Mouse (Mus musculus) G1E (cell line): Measurements from ENCODE around the gene Map3k19. TPM values are rescaled to one million over a fixed set of nuclear protein-coding genes. Genes with fewer than 3 reads are reported as not detected.

Experiments
- ATAC-seq: 2 replicates; pipeline ENCODE4 v1.8.0; 2016; ENCODE audit warnings: mild to moderate bottlenecking; ENCODE audit not compliant: insufficient number of reproducible peaks, poor library complexity, low FRiP score, severe bottlenecking; ENCODE audit errors: extremely low read depth
- DNase-seq: peaks from one replicate; pipeline ENCODE4 v3.0.0; 2012; ENCODE audit warnings: low spot score
- H3K27me3 ChIP-seq: 2 replicates; pipeline ENCODE4 v1.6.1; 2012; ENCODE audit warnings: mild to moderate bottlenecking, low read length, inconsistent platforms; ENCODE audit not compliant: insufficient read depth
- H3K36me3 ChIP-seq: replicated peaks from 2 replicates; pipeline ENCODE3; 2012; ENCODE audit warnings: mild to moderate bottlenecking, inconsistent platforms
- H3K4me1 ChIP-seq: 2 replicates; pipeline ENCODE4 v1.6.1; 2012; ENCODE audit warnings: low read depth, low read length, inconsistent platforms, mixed read lengths; ENCODE audit not compliant: insufficient read depth
- H3K4me3 ChIP-seq: 2 replicates; pipeline ENCODE4 v1.5.1; 2012; ENCODE audit warnings: low read depth, mild to moderate bottlenecking, inconsistent platforms, low read length, moderate library complexity, mixed read lengths
- H3K9me3 ChIP-seq: replicated peaks from 2 replicates; pipeline ENCODE4 v1.6.1; 2012; ENCODE audit warnings: inconsistent platforms
- CTCF ChIP-seq: IDR thresholded peaks from 2 replicates; pipeline ENCODE4 v1.5.1; 2012; ENCODE audit warnings: low read depth, low read length, inconsistent platforms, mixed read lengths
- GATA1 ChIP-seq: IDR thresholded peaks from 2 replicates; pipeline ENCODE4 v1.6.1; 2012; ENCODE audit warnings: borderline replicate concordance, low read length, inconsistent platforms, mixed read lengths
- GATA2 ChIP-seq: IDR thresholded peaks from 2 replicates; pipeline ENCODE4 v1.6.1; 2012; ENCODE audit warnings: low read depth, low read length, inconsistent platforms, borderline replicate concordance
- POLR2AphosphoS5 ChIP-seq: IDR thresholded peaks from 2 replicates; pipeline ENCODE4 v1.6.1; 2012; ENCODE audit warnings: low read depth, low read length, inconsistent platforms; ENCODE audit not compliant: insufficient replicate concordance
- TAL1 ChIP-seq: conservative IDR thresholded peaks from 2 replicates; pipeline ENCODE4 v1.6.1; 2012; ENCODE audit warnings: low read depth, low read length, inconsistent platforms, mixed read lengths
- polyA plus RNA-seq: library from polyadenylated mRNA; stranded (reverse); fragments of >175 nt; gene quantifications from 2 replicates; pipeline ENCODE4 v1.2.3, GENCODE M21; 2012
- total RNA-seq, 2 experiments: library from RNA; stranded (forward) in 1 of 2; stranded (reverse) in 1 of 2; fragments of 200-1000 nt in 1 of 2; fragments of >200 nt in 1 of 2; fragmentation: Nextera tagmentation in 1 of 2; gene quantifications; 2 replicates each; pipeline ENCODE4 v1.2.3; 2014 to 2017

Gene Map3k19
- total and polyA plus RNA-seq, 3 experiments: 0.16 TPM; not detected in 2

GRCm38 (mm10) chr1:127775206-127775720, 79.6 kb downstream of the Map3k19 start:
- Histone ChIP-seq H3K36me3 (peaks cover 41% of the 10 kb centered on the region), H3K9me3 (no peaks in the 10 kb centered on the region), H3K4me1 (peaks cover 54% of the 10 kb centered on the region), H3K4me3 (peak overlapping the region; percentile 91), H3K27me3 (no peaks in the 10 kb centered on the region)
- DNase-seq (no peak), ATAC-seq (no peak)
- no peak for TF ChIP-seq CTCF
- no peak for TF ChIP-seq POLR2AphosphoS5
- TF ChIP-seq TAL1: no peak
- no peak for TF ChIP-seq GATA1
- TF ChIP-seq GATA2: no peak

GRCm38 (mm10) chr1:127774501-127774880, 80.3 kb downstream of the Map3k19 start:
- peaks cover 46% of the 10 kb centered on the region for H3K4me1 ChIP-seq
- H3K27me3 ChIP-seq: no peaks in the 10 kb centered on the region
- no peak for ATAC-seq
- no peaks in the 10 kb centered on the region for H3K9me3 ChIP-seq
- TF ChIP-seq POLR2AphosphoS5 (no peak), GATA1 (no peak), CTCF (no peak), GATA2 (no peak), TAL1 (no peak)
- DNase-seq: peak; percentile 26
- peaks cover 38% of the 10 kb centered on the region for H3K36me3 ChIP-seq
- peak overlapping the region; percentile 91 for H3K4me3 ChIP-seq

DNA sequence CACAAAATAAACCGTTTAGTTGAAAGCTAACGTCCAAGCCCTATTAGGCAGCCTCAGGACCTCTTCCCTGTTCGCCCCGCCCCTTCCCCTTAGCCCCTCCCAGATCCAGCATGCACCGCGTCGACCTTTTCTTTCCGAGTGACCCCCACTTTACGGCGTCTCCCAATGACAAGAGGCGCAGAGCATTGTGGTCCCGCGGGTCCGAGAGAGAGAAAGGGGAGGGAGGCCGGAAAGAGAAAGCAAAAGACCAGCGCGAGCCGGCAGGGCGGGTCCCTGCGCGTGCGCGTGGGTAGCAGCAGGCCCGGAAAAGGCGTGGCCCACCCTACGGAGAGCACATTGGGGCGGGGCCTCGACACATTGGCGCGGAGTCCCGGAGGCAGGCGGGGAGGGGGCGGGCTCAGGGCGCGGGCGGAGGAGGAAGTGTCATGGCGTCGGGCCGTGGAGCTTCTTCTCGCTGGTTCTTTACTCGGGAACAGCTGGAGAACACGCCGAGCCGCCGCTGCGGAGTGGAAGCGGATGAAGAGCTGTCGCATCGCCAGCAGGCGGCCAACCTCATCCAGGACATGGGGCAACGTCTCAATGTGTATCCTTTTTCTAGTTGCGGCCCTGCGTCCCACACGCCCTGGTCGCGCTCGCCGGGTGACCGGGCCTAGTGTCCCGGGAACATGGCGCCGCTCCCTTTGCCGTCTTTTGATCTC, 80.9 kb downstream of the Map3k19 start, which contains the start of gene Ccnt2:
Gene Ccnt2, plus strand, starts transcription at position 362 of the 698 bp plus-strand sequence.
- peak within 1 kb of the TSS; percentile 91 for H3K4me3 ChIP-seq
- H3K27me3 ChIP-seq: no peaks in the 10 kb centered on the region
- peaks cover 41% of the 10 kb centered on the region for H3K4me1 ChIP-seq
- peaks cover 32% of the 10 kb centered on the region for H3K36me3 ChIP-seq
- ATAC-seq (peak; percentile 89), DNase-seq (peak; percentile 99)
- no peaks in the 10 kb centered on the region for H3K9me3 ChIP-seq
- TF ChIP-seq GATA1: no peak
- TF ChIP-seq CTCF: no peak
- TF ChIP-seq POLR2AphosphoS5: no peak
- no peak for TF ChIP-seq TAL1
- no peak for TF ChIP-seq GATA2

DNA sequence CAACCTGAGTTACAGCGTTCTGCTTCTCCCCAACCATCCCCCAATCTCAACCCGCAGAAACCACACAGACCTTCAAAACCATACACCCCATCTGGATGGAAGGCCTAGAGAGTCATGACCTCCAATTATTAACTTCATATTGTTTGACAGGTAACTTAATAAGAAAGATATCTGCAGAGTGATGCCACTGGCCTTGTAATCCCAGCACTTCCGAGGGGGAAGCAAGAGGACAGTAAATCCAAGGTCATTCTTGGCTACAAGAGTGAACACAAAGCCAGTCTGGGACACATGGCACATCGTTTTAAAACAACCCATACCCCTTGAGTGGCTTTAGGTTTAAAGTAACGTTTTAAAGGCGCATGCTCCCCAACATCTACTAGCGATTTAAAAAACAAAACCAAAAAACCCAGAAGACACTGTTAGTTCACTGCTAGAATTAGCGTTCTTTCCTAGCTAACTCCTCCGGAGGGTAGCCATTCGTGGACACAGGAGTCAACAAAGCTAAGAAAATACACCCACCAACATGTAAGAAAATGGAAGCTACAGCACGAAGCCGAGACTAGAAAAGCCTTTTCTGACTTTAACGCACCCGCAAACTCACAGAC, 81.5 kb downstream of the Map3k19 start:
- H3K4me1 ChIP-seq: peaks cover 35% of the 10 kb centered on the region
- peaks cover 27% of the 10 kb centered on the region for H3K36me3 ChIP-seq
- ATAC-seq (peak; percentile 5; the same call in 1 of the 2 replicates), DNase-seq (no peak)
- peak overlapping the region; percentile 91 for H3K4me3 ChIP-seq
- TF ChIP-seq POLR2AphosphoS5 (no peak), CTCF (no peak), GATA1 (no peak)
- H3K27me3 ChIP-seq: no peaks in the 10 kb centered on the region
- no peaks in the 10 kb centered on the region for H3K9me3 ChIP-seq

DNA sequence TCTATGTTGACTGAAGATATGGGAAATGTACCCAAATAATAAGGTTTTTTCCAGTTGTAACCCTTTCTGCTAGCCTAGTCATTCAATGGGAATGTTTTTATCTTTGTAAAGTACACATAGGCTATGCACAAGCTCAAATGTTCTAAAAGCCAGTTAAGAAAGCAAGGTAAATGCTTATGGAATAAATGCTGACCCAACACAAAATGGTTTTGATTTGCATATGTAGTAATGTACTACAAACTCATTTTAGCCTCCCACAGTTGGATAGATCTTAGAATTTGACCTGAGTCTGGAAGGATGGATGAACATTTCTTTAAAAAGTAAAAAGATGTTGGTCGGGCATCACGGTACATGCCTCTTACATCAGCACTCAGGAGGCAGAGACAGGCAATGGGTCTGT, 88.1 kb downstream of the Map3k19 start:
- Histone ChIP-seq H3K27me3 (no peaks in the 10 kb centered on the region), H3K4me1 (peaks cover 9% of the 10 kb centered on the region), H3K9me3 (no peaks in the 10 kb centered on the region), H3K36me3 (peaks cover 11% of the 10 kb centered on the region), H3K4me3 (no peak overlapping the region)
- ATAC-seq (no peak), DNase-seq (no peak)
- TF ChIP-seq POLR2AphosphoS5 (no peak), GATA1 (no peak), TAL1 (no peak), GATA2 (no peak), CTCF (no peak)

GRCm38 (mm10) chr1:127765468-127765867, 89.4 kb downstream of the Map3k19 start:
- ATAC-seq: peak; percentile 59; the same call in 1 of the 2 replicates
- Histone ChIP-seq H3K9me3 (no peaks in the 10 kb centered on the region), H3K4me1 (peaks cover 9% of the 10 kb centered on the region), H3K4me3 (no peak overlapping the region), H3K36me3 (peaks cover 2% of the 10 kb centered on the region), H3K27me3 (no peaks in the 10 kb centered on the region)
- TF ChIP-seq CTCF (no peak), TAL1 (no peak), GATA2 (no peak), GATA1 (no peak), POLR2AphosphoS5 (no peak)
- peak; percentile 34 for DNase-seq

Other genes with a start within 250 kb of the Map3k19 start
- gene Tmem163, start 175.5 kb downstream of the Map3k19 start, total RNA-seq (2014; fragmentation: Nextera tagmentation): not detected in 2 replicates
- 0.05 and 0.12 TPM in 2 replicates for gene Tmem163, start 175.5 kb downstream of the Map3k19 start, total RNA-seq (2017)
- gene Tmem163, start 175.5 kb downstream of the Map3k19 start, polyA plus RNA-seq: not detected in 2 replicates
- 0.90 and 3.0 TPM in 2 replicates for gene Acmsd, start 125.6 kb downstream of the Map3k19 start, total RNA-seq (2014; fragmentation: Nextera tagmentation)
- 0.71 and 1.2 TPM in 2 replicates for gene Acmsd, start 125.6 kb downstream of the Map3k19 start, total RNA-seq (2017)
- gene Acmsd, start 125.6 kb downstream of the Map3k19 start, polyA plus RNA-seq: 0.08 and 0.10 TPM in 2 replicates
- gene Ccnt2, start 80.9 kb downstream of the Map3k19 start, total RNA-seq (2014; fragmentation: Nextera tagmentation): 149 and 168 TPM in 2 replicates
- gene Ccnt2, start 80.9 kb downstream of the Map3k19 start, total RNA-seq (2017): 85.7 and 99.2 TPM in 2 replicates
- gene Ccnt2, start 80.9 kb downstream of the Map3k19 start, polyA plus RNA-seq: 15.7 and 16.8 TPM in 2 replicates
- 26.4 and 36.0 TPM in 2 replicates for gene Rab3gap1, start 13.7 kb upstream of the Map3k19 start, total RNA-seq (2014; fragmentation: Nextera tagmentation)
- gene Rab3gap1, start 13.7 kb upstream of the Map3k19 start, total RNA-seq (2017): 67.3 and 70.8 TPM in 2 replicates
- gene Rab3gap1, start 13.7 kb upstream of the Map3k19 start, polyA plus RNA-seq: 29.0 and 32.2 TPM in 2 replicates
- gene Zranb3, start 248.0 kb upstream of the Map3k19 start, total RNA-seq (2014; fragmentation: Nextera tagmentation): 29.3 and 31.7 TPM in 2 replicates
- gene Zranb3, start 248.0 kb upstream of the Map3k19 start, total RNA-seq (2017): 28.1 and 31.2 TPM in 2 replicates
- gene Zranb3, start 248.0 kb upstream of the Map3k19 start, polyA plus RNA-seq: 0.75 and 1.9 TPM in 2 replicates
- gene R3hdm1, start 248.3 kb upstream of the Map3k19 start, total RNA-seq (2014; fragmentation: Nextera tagmentation): 549 and 587 TPM in 2 replicates
- 88.5 and 129 TPM in 2 replicates for gene R3hdm1, start 248.3 kb upstream of the Map3k19 start, total RNA-seq (2017)
- gene R3hdm1, start 248.3 kb upstream of the Map3k19 start, polyA plus RNA-seq: 192 and 208 TPM in 2 replicates